Mouse (Mus musculus) spleen, adult 2 months (tissue): Measurements from ENCODE around the gene Saxo1. TPM values are rescaled to one million over a fixed set of nuclear protein-coding genes. Genes with fewer than 3 reads are reported as not detected.

ENCODE experiments used
- DNase-seq, 2 experiments: peaks; one replicate each; pipeline versions ENCODE4 v3.0.0 to v3.0.0-alpha.2; 2012 to 2021; ENCODE audit warnings: low spot score in 2 of 2, low read depth in 1 of 2
- H3K27ac ChIP-seq: fragments of 200-500 bp; 2 replicates; pipeline ENCODE4 v1.5.1; 2012; ENCODE audit warnings: low read length, inconsistent platforms; ENCODE audit not compliant: insufficient read depth
- H3K27me3 ChIP-seq: fragments of 200-500 bp; 2 replicates; pipeline ENCODE4 v1.6.1; 2012; ENCODE audit warnings: mild to moderate bottlenecking, moderate library complexity, low read length, inconsistent platforms; ENCODE audit not compliant: control insufficient read depth, insufficient read depth
- H3K36me3 ChIP-seq: fragments of 200-500 bp; 2 replicates; pipeline ENCODE4 v1.6.1; 2012; ENCODE audit warnings: mild to moderate bottlenecking, low read length, inconsistent platforms; ENCODE audit not compliant: control insufficient read depth, insufficient read depth
- H3K4me1 ChIP-seq: fragments of 200-500 bp; 2 replicates; pipeline ENCODE4 v1.6.1; 2011; ENCODE audit warnings: inconsistent platforms; ENCODE audit not compliant: control insufficient read depth, insufficient read depth, insufficient read length
- H3K4me3 ChIP-seq: fragments of 200-500 bp; 2 replicates; pipeline ENCODE4 v1.5.1; 2011; ENCODE audit warnings: mild to moderate bottlenecking, inconsistent platforms; ENCODE audit not compliant: insufficient read depth, insufficient read length; ENCODE audit errors: extremely low read depth
- CTCF ChIP-seq: fragments of 200-500 bp; IDR thresholded peaks from 2 replicates; pipeline ENCODE4 v1.5.1; 2011; ENCODE audit warnings: mild to moderate bottlenecking, inconsistent platforms; ENCODE audit not compliant: insufficient read depth, insufficient read length, insufficient replicate concordance; ENCODE audit errors: extremely low read depth
- POLR2A ChIP-seq: fragments of 200-500 bp; IDR thresholded peaks from 2 replicates; pipeline ENCODE4 v1.6.1; 2011; ENCODE audit warnings: low read depth, low read length, inconsistent platforms
- WGBS: fragments of 180-500 bp; shearing (Covaris S2); methylation state at CpG from one replicate; pipeline ENCODE4 v1.1.7; 2018; 5-methylcytosine and 5-hydroxymethylcytosine counted together
- polyA plus RNA-seq: library from polyadenylated mRNA; depleted of rRNA; stranded (reverse); fragments of >200 nt; gene quantifications from 2 replicates; pipeline ENCODE4 v1.2.3, GENCODE M21; 2012; rRNA removed

The Saxo1 gene
- not detected in 2 replicates for polyA plus RNA-seq

GRCm38 (mm10) chr4:86558228-86558627, at the start of gene Saxo1:
Gene Saxo1, minus strand, starts transcription at chr4:86558328.
- Histone ChIP-seq H3K27me3 (no peaks in the 10 kb centered on the region), H3K4me3 (no peak within 1 kb of the TSS), H3K4me1 (no peaks in the 10 kb centered on the region), H3K36me3 (no peaks in the 10 kb centered on the region), H3K27ac (no peak within 1 kb of the TSS)
- no peak for TF ChIP-seq CTCF
- TF ChIP-seq POLR2A, result no peak
- WGBS, result 89% methylated on average over 7 of the region's 7 CpGs
- no peak for DNase-seq

- WGBS, result 84% methylated on average over 2 of the region's 2 CpGs
- Histone ChIP-seq H3K4me1 (no peaks in the 10 kb centered on the region), H3K4me3 (no peak overlapping the region), H3K27ac (no peak overlapping the region), H3K27me3 (no peaks in the 10 kb centered on the region), H3K36me3 (peaks cover 13% of the 10 kb centered on the region)
- TF ChIP-seq POLR2A, result no peak
- TF ChIP-seq CTCF, result no peak
- no peak for DNase-seq
Measured at GRCm38 (mm10) chr4:86591304-86591703, 33.2 kb upstream of the Saxo1 start.

- H3K4me3 ChIP-seq, result no peak overlapping the region
- no peak overlapping the region for H3K27ac ChIP-seq
- peak; percentile 19; the same call in 1 of the 2 replicates for TF ChIP-seq CTCF
- no peak for TF ChIP-seq POLR2A
- H3K27me3 ChIP-seq, result no peaks in the 10 kb centered on the region
- peaks cover 16% of the 10 kb centered on the region for H3K36me3 ChIP-seq
- 89% methylated on average over 3 of the region's 3 CpGs for WGBS
- no peaks in the 10 kb centered on the region for H3K4me1 ChIP-seq
- peak; percentile 49 to 59 for DNase-seq
Measured at GRCm38 (mm10) chr4:86588236-86588635, 30.1 kb upstream of the Saxo1 start.

- H3K4me1 ChIP-seq, result peaks cover 13% of the 10 kb centered on the region; the same call in 1 of the 2 replicates
- peak overlapping the region; percentile 80 for H3K27ac ChIP-seq
- peak in 1 of 2 experiments; percentile 21 for DNase-seq
- no peak overlapping the region for H3K4me3 ChIP-seq
- peaks cover 13% of the 10 kb centered on the region for H3K36me3 ChIP-seq
- H3K27me3 ChIP-seq, result no peaks in the 10 kb centered on the region
- TF ChIP-seq POLR2A, result no peak
- TF ChIP-seq CTCF, result no peak
- 57% methylated on average over 3 of the region's 3 CpGs for WGBS
Measured at GRCm38 (mm10) chr4:86580591-86580990, 22.5 kb upstream of the Saxo1 start.

GRCm38 (mm10) chr4:86580056-86580455, 21.9 kb upstream of the Saxo1 start:
- TF ChIP-seq POLR2A (no peak), CTCF (no peak)
- 29% methylated on average over 4 of the region's 4 CpGs for WGBS
- Histone ChIP-seq H3K4me3 (no peak overlapping the region), H3K27ac (peak overlapping the region; percentile 80), H3K27me3 (no peaks in the 10 kb centered on the region), H3K36me3 (peaks cover 10% of the 10 kb centered on the region), H3K4me1 (peaks cover 13% of the 10 kb centered on the region; the same call in 1 of the 2 replicates)
- DNase-seq, result peak; percentile 18 to 57

- H3K4me1 ChIP-seq, result peaks cover 13% of the 10 kb centered on the region; the same call in 1 of the 2 replicates
- no peak for DNase-seq
- TF ChIP-seq POLR2A, result no peak
- no peak for TF ChIP-seq CTCF
- 19% methylated on average over 11 of the region's 11 CpGs for WGBS
- H3K36me3 ChIP-seq, result no peaks in the 10 kb centered on the region
- peak overlapping the region; percentile 96 for H3K4me3 ChIP-seq
- peak overlapping the region; percentile 99 for H3K27ac ChIP-seq
- no peaks in the 10 kb centered on the region for H3K27me3 ChIP-seq
Measured at GRCm38 (mm10) chr4:86576630-86577225, 18.6 kb upstream of the Saxo1 start.

GRCm38 (mm10) chr4:86576120-86576541, 18.0 kb upstream of the Saxo1 start:
- H3K36me3 ChIP-seq, result no peaks in the 10 kb centered on the region
- H3K4me1 ChIP-seq, result peaks cover 13% of the 10 kb centered on the region; the same call in 1 of the 2 replicates
- H3K4me3 ChIP-seq, result peak overlapping the region; percentile 96
- peak in 1 of 2 experiments; percentile 3 for DNase-seq
- no peaks in the 10 kb centered on the region for H3K27me3 ChIP-seq
- H3K27ac ChIP-seq, result peak overlapping the region; percentile 99
- TF ChIP-seq CTCF (no peak), POLR2A (no peak)
- 1% methylated on average over 20 of the region's 20 CpGs for WGBS
